1 mouse cellular context compared by ENCODE assay signal in the genomic region with DNA sequence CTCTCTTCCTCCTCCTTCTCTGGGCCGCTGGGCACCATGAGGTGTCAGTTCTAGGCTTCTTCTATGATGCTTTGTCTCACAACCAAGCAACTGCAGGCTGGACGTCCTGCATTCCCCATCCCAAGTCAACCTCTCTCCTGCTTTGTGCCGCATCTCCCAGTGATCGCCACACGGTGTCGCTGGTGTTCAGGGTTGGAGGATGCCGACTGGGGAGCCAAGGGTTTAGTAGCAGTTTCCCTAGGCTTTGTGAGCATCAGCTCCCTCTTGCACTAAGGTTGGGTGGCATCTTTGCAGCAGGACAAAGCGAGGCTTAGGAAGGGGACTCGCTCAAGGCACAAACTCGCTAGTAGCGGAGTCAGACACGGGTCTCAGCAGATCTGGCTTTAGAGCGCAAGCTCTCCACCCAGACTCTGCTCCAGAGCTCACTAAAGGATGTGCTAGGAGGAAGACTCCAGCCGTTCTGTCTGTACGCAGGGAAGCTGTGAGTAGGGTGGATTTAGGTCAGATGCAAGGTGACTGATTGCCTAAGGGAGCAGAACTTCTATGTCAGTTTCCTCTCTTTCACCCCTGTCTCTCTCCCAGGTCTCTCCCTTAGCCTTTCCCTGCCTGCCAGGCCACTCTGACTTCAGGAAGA.
A peak's percentile ranks its signal among the peaks of the same experiment; 100 is the strongest.
TF ChIP-seq lines count a peak whose summit lies in the region.

No protein-coding gene starts in this region.

TF ChIP-seq in CH12.LX, 34 proteins besides CTCF, POLR2A, EP300 and RAD21:
- TF ChIP-seq TCF12 (IDR thresholded peaks at IDR 0.05; ENCODE audit: low read depth, low read length) (no peak), TBP (conservative IDR thresholded peaks at IDR 0.05; ENCODE audit: low read depth, low read length) (no peak), ELF1 (IDR thresholded peaks at IDR 0.05; ENCODE audit: low read depth, low read length) (0 out of 2 replicates have a peak, but pooled peaks have one; percentile 19), USF1 (IDR thresholded peaks at IDR 0.05; ENCODE audit: low read depth, low read length) (no peak), ETS1 (conservative IDR thresholded peaks at IDR 0.05; ENCODE audit: low read depth, low read length) (no peak), USF2 (conservative IDR thresholded peaks at IDR 0.05; ENCODE audit: low read depth, low read length) (no peak), NRF1 (IDR thresholded peaks at IDR 0.05; ENCODE audit: low read depth, low read length) (0 out of 2 replicates have a peak, but pooled peaks have one; percentile 22), ZNF384 (IDR thresholded peaks at IDR 0.05; ENCODE audit: low read depth, low read length) (no peak), IRF4 (IDR thresholded peaks at IDR 0.05; ENCODE audit: low read depth, low read length) (peak; percentile 57), SMC3 (IDR thresholded peaks at IDR 0.05; ENCODE audit: low read depth, low read length) (peak; percentile 95), MAX (IDR thresholded peaks at IDR 0.05; ENCODE audit: low read length) (no peak), ZC3H11A (IDR thresholded peaks at IDR 0.05; ENCODE audit: low read depth, low read length) (peak; percentile 69), RCOR1 (conservative IDR thresholded peaks at IDR 0.05; ENCODE audit: low read depth, low read length) (no peak), ZKSCAN1 (IDR thresholded peaks at IDR 0.05; ENCODE audit: borderline replicate concordance, low read depth, low read length) (no peak), JUN (IDR thresholded peaks at IDR 0.05; ENCODE audit: insufficient read depth, low read depth, low read length) (no peak), SIN3A (IDR thresholded peaks at IDR 0.05; ENCODE audit: low read length) (no peak; the same call in 1 of the 2 replicates), NELFE (IDR thresholded peaks at IDR 0.05; ENCODE audit: low read depth, low read length) (no peak; the same call in 1 of the 2 replicates), BHLHE40 (IDR thresholded peaks at IDR 0.05; ENCODE audit: low read depth, low read length) (no peak), MAZ (IDR thresholded peaks at IDR 0.05; ENCODE audit: low read depth, low read length) (0 out of 2 replicates have a peak, but pooled peaks have one; percentile 39)
